Mouse (Mus musculus) MEL-GATA-1-ER (cell line): ENCODE data around the gene B4galt3.
A peak's percentile ranks its signal among the peaks of the same experiment; 100 is the strongest.

Experiments
- DNase-seq: peaks from one replicate; pipeline ENCODE4 v3.0.0-alpha.2; 2012; ENCODE audit warnings: low read depth; ENCODE audit errors: extremely low read depth

B4galt3 gene

GRCm38 (mm10) chr1:171269848-171270572 lies at the start of gene B4galt3:
B4galt3 (plus strand) TSS chr1:171270328.
- peak; percentile 62 for DNase-seq

- peak; percentile 74 for DNase-seq
Measured at GRCm38 (mm10) chr1:171220871-171221270, 49.3 kb upstream of the B4galt3 start.

- DNase-seq, result no peak
Measured at GRCm38 (mm10) chr1:171221281-171222193, 48.6 kb upstream of the B4galt3 start.

- DNase-seq, result peak; percentile 99
Measured at GRCm38 (mm10) chr1:171222238-171223155, 47.6 kb upstream of the B4galt3 start, which contains the start of gene Tomm40l. Tomm40l (minus strand) TSS chr1:171222514.

- no peak for DNase-seq
Measured at GRCm38 (mm10) chr1:171223168-171223567, 47.0 kb upstream of the B4galt3 start.

GRCm38 (mm10) chr1:171223796-171224195 lies 46.3 kb upstream of the B4galt3 start:
- no peak for DNase-seq

GRCm38 (mm10) chr1:171224857-171225256 lies 45.3 kb upstream of the B4galt3 start, which contains the start of gene Apoa2:
Apoa2 (plus strand) TSS chr1:171225054.
- DNase-seq, result no peak

- DNase-seq, result no peak
Measured at GRCm38 (mm10) chr1:171226780-171227179, 43.3 kb upstream of the B4galt3 start.

GRCm38 (mm10) chr1:171227879-171228278 lies 42.2 kb upstream of the B4galt3 start:
- DNase-seq, result no peak

GRCm38 (mm10) chr1:171229750-171230149 lies 40.4 kb upstream of the B4galt3 start:
- no peak for DNase-seq

GRCm38 (mm10) chr1:171230215-171230614 lies 39.9 kb upstream of the B4galt3 start:
- no peak for DNase-seq

- no peak for DNase-seq
Measured at GRCm38 (mm10) chr1:171231844-171232243, 38.3 kb upstream of the B4galt3 start.

GRCm38 (mm10) chr1:171232348-171232747 lies 37.8 kb upstream of the B4galt3 start:
- no peak for DNase-seq

- no peak for DNase-seq
Measured at GRCm38 (mm10) chr1:171232800-171233730, 37.1 kb upstream of the B4galt3 start.

GRCm38 (mm10) chr1:171234126-171234525 lies 36.0 kb upstream of the B4galt3 start, which contains the start of gene Fcer1g:
Fcer1g (minus strand) TSS chr1:171234365.
- no peak for DNase-seq

GRCm38 (mm10) chr1:171234538-171234937 lies 35.6 kb upstream of the B4galt3 start:
- no peak for DNase-seq

- DNase-seq, result no peak
Measured at GRCm38 (mm10) chr1:171235791-171236190, 34.3 kb upstream of the B4galt3 start.

- no peak for DNase-seq
Measured at GRCm38 (mm10) chr1:171237438-171237837, 32.7 kb upstream of the B4galt3 start.

GRCm38 (mm10) chr1:171238463-171238862 lies 31.7 kb upstream of the B4galt3 start:
- DNase-seq, result no peak
